ENCODE assay signal across 15 mouse cellular contexts in genomic region chr15:94428726-94429125, GRCm38 (mm10). TPM values are rescaled to one million over a fixed set of nuclear protein-coding genes. Genes with fewer than 3 reads are reported as not detected.
DNase-seq lines count a peak whose midpoint lies in the region; TF ChIP-seq lines count a peak whose summit lies in the region.
"Had no signal": no experiment of that assay in that cellular context is flagged by ENCODE, and none has a peak within 500 bp of the region (broad histone marks: within the 10 kb centered on the region; RNA-seq: fewer than 3 reads in every experiment).

No protein-coding gene starts in this region.

- no peak for TF ChIP-seq CTCF in layer of hippocampus, adult 2 months (conservative IDR thresholded peaks at IDR 0.05)

- DNase-seq in cerebellum, adult 11-12 months, result peak; percentile 6
- no peak for DNase-seq in cerebellum, postnatal 25 days
- no peak for DNase-seq in layer of hippocampus, adult 2 months (ENCODE audit: low spot score in 2 of 2)
- no peak for DNase-seq in layer of hippocampus, adult 9-11 months
- DNase-seq in gastrocnemius, postnatal 10 days, result peak; percentile 24
- DNase-seq in skeletal muscle tissue, adult 2 months (ENCODE audit: low read depth, low spot score), result peak; percentile 62
- no peak for DNase-seq in kidney, adult 8-10 months
- DNase-seq: adrenal gland, adult 8-10 months; adrenal gland, postnatal 36 days; B cell, adult 2 months; heart, adult 11 months; heart, postnatal 36 days had no signal

- peak overlapping the region; percentile 15; the same call in 1 of the 2 replicates for H3K27ac ChIP-seq in layer of hippocampus, adult 2 months
- H3K27ac ChIP-seq: embryonic facial prominence, embryonic 12.5 days; forebrain, embryonic 15.5 days; heart, embryonic 13.5 days had no signal

- no peak overlapping the region for H3K4me3 ChIP-seq in layer of hippocampus, adult 2 months
- H3K4me3 ChIP-seq: embryonic facial prominence, embryonic 12.5 days; forebrain, embryonic 15.5 days; heart, embryonic 13.5 days had no signal

RNA-seq across cellular contexts. Expression of gene Adamts20, which starts 36.5 kb away (rescaled TPM):
- total RNA-seq in layer of hippocampus, adult 2 months (2021), result 10 to 100 TPM; 13.6 to 17.5 TPM
- 10 to 100 TPM; 25.3 to 28.8 TPM for total RNA-seq in gastrocnemius, postnatal 10 days (2021)

Comparison
In these comparisons a context has a peak if more than half of its experiments do, and no peak if none do; other contexts are left out.
1. DNase-seq: peak in cerebellum, adult 11-12 months (single experiment), gastrocnemius, postnatal 10 days (single experiment) and skeletal muscle tissue, adult 2 months (single experiment); none in cerebellum, postnatal 25 days (0 of 2), layer of hippocampus, adult 2 months (0 of 2), layer of hippocampus, adult 9-11 months (single experiment) and kidney, adult 8-10 months (0 of 2).